Mouse (Mus musculus): ENCODE data around the gene Sirt2. TPM values are rescaled to one million over a fixed set of nuclear protein-coding genes. Genes with fewer than 3 reads are reported as not detected.

The Sirt2 gene
- polyA plus RNA-seq, 1 experiment from 2014 or later, result 77.0 TPM

DNA sequence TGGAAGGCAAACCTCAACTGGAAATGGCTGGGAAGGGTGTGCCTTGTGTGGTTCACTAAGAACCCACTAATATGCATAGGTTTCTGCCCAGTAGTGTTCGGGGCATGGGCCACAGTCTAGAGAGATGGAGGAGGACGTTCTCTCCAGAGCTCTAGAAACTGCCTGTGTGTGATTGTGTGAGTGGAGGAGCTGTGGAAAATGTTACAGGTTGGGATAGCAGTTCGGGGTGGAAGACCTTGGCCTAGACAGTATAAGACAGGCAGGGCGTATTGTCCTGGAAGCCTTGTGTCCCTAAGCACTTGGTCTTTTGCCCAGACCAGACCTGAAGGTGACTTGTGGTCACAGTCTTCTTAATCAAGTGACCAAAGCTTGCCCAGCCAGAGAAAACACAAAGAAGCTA is 45.9 kb downstream of the Sirt2 start:
- WGBS, result 76% methylated on average over 4 of the region's 4 CpGs
- Histone ChIP-seq H3K4me1 (ENCODE audit: control insufficient read depth, insufficient read depth, low read length) (peaks cover 24% of the 10 kb centered on the region), H3K27ac (ENCODE audit: low read depth, low read length) (no peak overlapping the region), H3K9ac (ENCODE audit: low read length) (peak overlapping the region; percentile 96), H3K27me3 (ENCODE audit: control insufficient read depth, insufficient read depth, low read length) (no peaks in the 10 kb centered on the region), H3K9me3 (ENCODE audit: control insufficient read depth, low read length) (no peaks in the 10 kb centered on the region), H3K4me3 (ENCODE audit: low read depth, low read length) (peak overlapping the region; percentile 82), H3K4me2 (ENCODE audit: low read depth) (peak overlapping the region; percentile 77), H3K36me3 (ENCODE audit: control insufficient read depth, insufficient read depth, low read length) (peaks cover 35% of the 10 kb centered on the region)
- DNase-seq (ENCODE audit: low spot score) (no peak), ATAC-seq (ENCODE audit: insufficient read depth, low FRiP score, low TSS enrichment) (no peak)

DNA sequence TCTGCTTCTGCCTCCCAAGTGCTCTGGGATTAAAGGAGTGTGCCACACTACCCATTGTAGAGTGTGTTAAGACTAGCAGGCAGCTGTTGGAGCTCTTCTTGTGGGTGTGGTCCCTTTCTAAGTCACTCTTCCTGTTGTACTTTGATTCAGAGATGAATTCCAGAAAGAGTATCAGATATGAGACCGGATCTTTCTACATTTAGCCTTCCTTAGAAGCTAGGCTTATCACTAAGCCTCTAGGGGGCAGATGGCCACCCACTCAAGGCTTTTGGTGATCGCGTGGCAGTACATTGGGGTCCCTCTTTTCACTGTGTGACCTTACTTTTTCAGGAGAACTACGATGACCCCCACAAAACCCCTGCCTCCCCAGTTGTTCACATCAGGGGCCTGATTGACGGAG is 46.4 kb downstream of the Sirt2 start:
- no peak overlapping the region; the same call in 1 of the 2 replicates for H3K9ac ChIP-seq (ENCODE audit: low read length)
- ATAC-seq (ENCODE audit: insufficient read depth, low FRiP score, low TSS enrichment) (no peak), DNase-seq (ENCODE audit: low spot score) (no peak)
- peak overlapping the region; percentile 82 for H3K4me3 ChIP-seq (ENCODE audit: low read depth, low read length)
- 92% methylated on average over 5 of the region's 5 CpGs for WGBS
- H3K4me2 ChIP-seq (ENCODE audit: low read depth), result peak overlapping the region; percentile 77
- no peaks in the 10 kb centered on the region for H3K9me3 ChIP-seq (ENCODE audit: control insufficient read depth, low read length)
- no peak overlapping the region for H3K27ac ChIP-seq (ENCODE audit: low read depth, low read length)
- H3K27me3 ChIP-seq (ENCODE audit: control insufficient read depth, insufficient read depth, low read length), result no peaks in the 10 kb centered on the region
- peaks cover 25% of the 10 kb centered on the region for H3K4me1 ChIP-seq (ENCODE audit: control insufficient read depth, insufficient read depth, low read length)
- peaks cover 39% of the 10 kb centered on the region for H3K36me3 ChIP-seq (ENCODE audit: control insufficient read depth, insufficient read depth, low read length)

GRCm38 (mm10) chr7:28814306-28815034 is 47.9 kb downstream of the Sirt2 start:
- no peak overlapping the region for H3K27ac ChIP-seq (ENCODE audit: low read depth, low read length)
- no peak overlapping the region for H3K4me2 ChIP-seq (ENCODE audit: low read depth)
- DNase-seq (ENCODE audit: low spot score) (no peak), ATAC-seq (ENCODE audit: insufficient read depth, low FRiP score, low TSS enrichment) (no peak)
- WGBS, result 94% methylated on average over 5 of the region's 5 CpGs
- peaks cover 28% of the 10 kb centered on the region for H3K4me1 ChIP-seq (ENCODE audit: control insufficient read depth, insufficient read depth, low read length)
- no peak overlapping the region for H3K9ac ChIP-seq (ENCODE audit: low read length)
- H3K36me3 ChIP-seq (ENCODE audit: control insufficient read depth, insufficient read depth, low read length), result peaks cover 46% of the 10 kb centered on the region
- no peak overlapping the region for H3K4me3 ChIP-seq (ENCODE audit: low read depth, low read length)
- no peaks in the 10 kb centered on the region for H3K27me3 ChIP-seq (ENCODE audit: control insufficient read depth, insufficient read depth, low read length)
- no peaks in the 10 kb centered on the region for H3K9me3 ChIP-seq (ENCODE audit: control insufficient read depth, low read length)

DNA sequence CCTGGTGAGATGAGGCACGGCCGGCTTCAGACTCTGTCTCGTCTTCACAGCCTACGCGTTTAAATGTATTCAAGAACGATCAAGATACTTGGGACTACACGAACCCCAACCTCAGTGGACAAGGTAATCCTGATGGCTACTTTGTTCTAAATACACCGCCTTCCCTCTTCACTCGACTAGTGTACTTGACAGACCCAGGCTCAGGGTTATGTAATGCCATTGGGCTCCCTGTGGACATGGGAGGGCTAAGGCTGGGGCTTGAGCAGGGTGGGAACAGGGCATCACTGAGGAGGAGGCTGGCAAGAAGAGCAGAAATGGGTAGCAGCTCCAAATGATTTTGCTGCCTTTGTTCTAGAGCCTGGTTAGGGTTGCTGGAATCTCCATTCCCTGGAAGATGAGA is 48.7 kb downstream of the Sirt2 start:
- H3K36me3 ChIP-seq (ENCODE audit: control insufficient read depth, insufficient read depth, low read length), result peaks cover 51% of the 10 kb centered on the region
- no peaks in the 10 kb centered on the region for H3K9me3 ChIP-seq (ENCODE audit: control insufficient read depth, low read length)
- no peak for DNase-seq (ENCODE audit: low spot score)
- ATAC-seq (ENCODE audit: insufficient read depth, low FRiP score, low TSS enrichment), result no peak
- H3K27ac ChIP-seq (ENCODE audit: low read depth, low read length), result no peak overlapping the region
- no peak overlapping the region for H3K4me3 ChIP-seq (ENCODE audit: low read depth, low read length)
- H3K4me1 ChIP-seq (ENCODE audit: control insufficient read depth, insufficient read depth, low read length), result peaks cover 35% of the 10 kb centered on the region
- H3K4me2 ChIP-seq (ENCODE audit: low read depth), result no peak overlapping the region
- WGBS, result 95% methylated on average over 9 of the region's 9 CpGs
- H3K9ac ChIP-seq (ENCODE audit: low read length), result no peak overlapping the region
- H3K27me3 ChIP-seq (ENCODE audit: control insufficient read depth, insufficient read depth, low read length), result no peaks in the 10 kb centered on the region

DNA sequence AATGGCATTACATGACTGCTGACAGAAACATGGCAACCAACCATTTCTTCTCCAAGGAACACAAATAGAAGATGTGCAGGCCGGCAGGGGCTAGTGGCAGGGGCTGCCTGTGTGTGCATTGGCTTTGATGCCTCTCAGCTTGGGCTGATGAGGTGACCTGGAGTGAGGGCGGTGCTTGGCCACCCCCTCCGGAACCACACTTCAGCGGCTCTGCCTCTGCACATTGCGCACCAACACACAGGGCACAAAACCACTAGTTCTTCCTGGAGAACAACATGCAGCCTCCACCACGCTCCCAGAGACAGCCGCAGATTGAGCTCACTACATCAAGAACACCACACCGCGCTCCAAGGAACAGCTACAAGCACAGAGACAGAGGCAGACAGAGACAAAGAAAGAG is 49.7 kb downstream of the Sirt2 start:
- DNase-seq (ENCODE audit: low spot score) (no peak), ATAC-seq (ENCODE audit: insufficient read depth, low FRiP score, low TSS enrichment) (no peak)
- 88% methylated on average over 9 of the region's 9 CpGs for WGBS
- no peaks in the 10 kb centered on the region for H3K27me3 ChIP-seq (ENCODE audit: control insufficient read depth, insufficient read depth, low read length)
- H3K27ac ChIP-seq (ENCODE audit: low read depth, low read length), result 0 out of 2 replicates have a peak overlapping the region, but pooled peaks have one; percentile 8
- H3K9ac ChIP-seq (ENCODE audit: low read length), result no peak overlapping the region
- no peaks in the 10 kb centered on the region for H3K9me3 ChIP-seq (ENCODE audit: control insufficient read depth, low read length)
- H3K4me3 ChIP-seq (ENCODE audit: low read depth, low read length), result no peak overlapping the region
- H3K36me3 ChIP-seq (ENCODE audit: control insufficient read depth, insufficient read depth, low read length), result peaks cover 60% of the 10 kb centered on the region
- H3K4me1 ChIP-seq (ENCODE audit: control insufficient read depth, insufficient read depth, low read length), result peaks cover 44% of the 10 kb centered on the region
- no peak overlapping the region for H3K4me2 ChIP-seq (ENCODE audit: low read depth)

DNA sequence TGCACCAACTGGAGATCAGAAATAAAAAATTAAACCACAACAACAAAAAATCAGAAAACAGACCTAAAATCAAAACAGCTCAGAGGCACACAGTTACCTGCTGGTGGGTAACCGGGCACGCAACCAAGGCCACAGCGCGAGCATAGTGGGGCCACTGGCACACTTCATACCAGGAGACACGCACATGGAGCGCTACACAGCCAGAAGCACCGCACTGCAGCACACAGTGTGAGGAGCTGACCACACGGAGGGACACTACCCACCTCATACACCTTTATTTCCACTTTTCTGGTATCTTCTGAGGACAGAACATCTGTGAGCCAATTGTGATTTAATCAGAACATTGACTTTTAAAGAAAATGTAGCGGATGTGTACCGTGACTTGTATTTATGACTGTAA is 50.4 kb downstream of the Sirt2 start:
- peaks cover 44% of the 10 kb centered on the region for H3K4me1 ChIP-seq (ENCODE audit: control insufficient read depth, insufficient read depth, low read length)
- H3K4me2 ChIP-seq (ENCODE audit: low read depth), result no peak overlapping the region
- ATAC-seq (ENCODE audit: insufficient read depth, low FRiP score, low TSS enrichment) (no peak), DNase-seq (ENCODE audit: low spot score) (no peak)
- peaks cover 66% of the 10 kb centered on the region for H3K36me3 ChIP-seq (ENCODE audit: control insufficient read depth, insufficient read depth, low read length)
- no peak overlapping the region for H3K27ac ChIP-seq (ENCODE audit: low read depth, low read length)
- WGBS, result 93% methylated on average over 10 of the region's 10 CpGs
- no peak overlapping the region for H3K4me3 ChIP-seq (ENCODE audit: low read depth, low read length)
- no peaks in the 10 kb centered on the region for H3K27me3 ChIP-seq (ENCODE audit: control insufficient read depth, insufficient read depth, low read length)
- H3K9me3 ChIP-seq (ENCODE audit: control insufficient read depth, low read length), result no peaks in the 10 kb centered on the region
- no peak overlapping the region for H3K9ac ChIP-seq (ENCODE audit: low read length)

DNA sequence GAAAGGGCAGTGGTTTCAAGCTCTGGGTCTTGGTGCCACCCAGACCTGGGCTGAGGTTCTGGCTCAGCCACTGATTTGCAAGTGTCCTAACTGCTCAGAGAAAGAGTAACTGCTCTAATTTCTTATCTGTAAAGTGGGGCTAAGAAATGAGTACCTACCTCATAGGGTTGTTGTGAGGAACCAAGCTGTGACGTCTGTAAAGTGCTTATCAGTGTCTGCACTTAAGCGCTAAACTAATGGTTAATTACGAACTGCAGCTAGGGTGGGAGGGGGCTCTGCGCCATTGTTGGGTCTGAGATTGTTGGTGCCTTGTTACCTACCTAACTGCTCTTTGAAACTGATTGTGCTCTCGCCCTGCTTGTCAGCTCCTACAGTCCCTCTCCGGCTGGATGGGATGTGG is 51.0 kb downstream of the Sirt2 start:
- Histone ChIP-seq H3K4me2 (ENCODE audit: low read depth) (no peak overlapping the region; the same call in 1 of the 2 replicates), H3K36me3 (ENCODE audit: control insufficient read depth, insufficient read depth, low read length) (peaks cover 71% of the 10 kb centered on the region), H3K9me3 (ENCODE audit: control insufficient read depth, low read length) (no peaks in the 10 kb centered on the region), H3K4me1 (ENCODE audit: control insufficient read depth, insufficient read depth, low read length) (peaks cover 38% of the 10 kb centered on the region), H3K27me3 (ENCODE audit: control insufficient read depth, insufficient read depth, low read length) (no peaks in the 10 kb centered on the region), H3K27ac (ENCODE audit: low read depth, low read length) (no peak overlapping the region), H3K4me3 (ENCODE audit: low read depth, low read length) (no peak overlapping the region), H3K9ac (ENCODE audit: low read length) (no peak overlapping the region)
- ATAC-seq (ENCODE audit: insufficient read depth, low FRiP score, low TSS enrichment), result no peak
- 76% methylated on average over 6 of the region's 6 CpGs for WGBS
- no peak for DNase-seq (ENCODE audit: low spot score)

GRCm38 (mm10) chr7:28817957-28818356 is 51.4 kb downstream of the Sirt2 start:
- Histone ChIP-seq H3K4me3 (ENCODE audit: low read depth, low read length) (no peak overlapping the region), H3K4me2 (ENCODE audit: low read depth) (no peak overlapping the region), H3K4me1 (ENCODE audit: control insufficient read depth, insufficient read depth, low read length) (peaks cover 34% of the 10 kb centered on the region), H3K9me3 (ENCODE audit: control insufficient read depth, low read length) (no peaks in the 10 kb centered on the region), H3K27me3 (ENCODE audit: control insufficient read depth, insufficient read depth, low read length) (no peaks in the 10 kb centered on the region), H3K36me3 (ENCODE audit: control insufficient read depth, insufficient read depth, low read length) (peaks cover 71% of the 10 kb centered on the region), H3K9ac (ENCODE audit: low read length) (no peak overlapping the region), H3K27ac (ENCODE audit: low read depth, low read length) (no peak overlapping the region)
- WGBS, result 76% methylated on average over 4 of the region's 4 CpGs
- ATAC-seq (ENCODE audit: insufficient read depth, low FRiP score, low TSS enrichment) (no peak), DNase-seq (ENCODE audit: low spot score) (no peak)

DNA sequence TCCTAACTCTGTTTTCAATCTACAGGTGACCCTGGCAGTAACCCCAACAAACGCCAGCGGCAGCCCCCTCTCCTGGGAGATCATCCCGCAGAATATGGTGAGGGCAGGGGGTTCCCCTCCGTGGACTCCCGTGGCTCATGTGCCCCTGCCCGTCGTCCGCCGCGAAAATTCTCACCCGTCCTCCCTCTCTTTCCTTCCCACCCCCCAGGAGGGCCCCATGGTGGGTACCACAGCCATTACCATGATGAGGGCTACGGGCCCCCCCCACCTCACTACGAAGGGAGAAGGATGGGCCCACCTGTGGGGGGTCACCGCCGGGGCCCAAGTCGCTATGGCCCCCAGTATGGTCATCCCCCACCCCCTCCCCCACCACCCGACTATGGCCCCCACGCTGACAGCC is 51.9 kb downstream of the Sirt2 start:
- Histone ChIP-seq H3K27ac (ENCODE audit: low read depth, low read length) (no peak overlapping the region), H3K9me3 (ENCODE audit: control insufficient read depth, low read length) (no peaks in the 10 kb centered on the region), H3K4me2 (ENCODE audit: low read depth) (no peak overlapping the region), H3K36me3 (ENCODE audit: control insufficient read depth, insufficient read depth, low read length) (peaks cover 69% of the 10 kb centered on the region), H3K9ac (ENCODE audit: low read length) (no peak overlapping the region), H3K27me3 (ENCODE audit: control insufficient read depth, insufficient read depth, low read length) (no peaks in the 10 kb centered on the region), H3K4me1 (ENCODE audit: control insufficient read depth, insufficient read depth, low read length) (peaks cover 29% of the 10 kb centered on the region), H3K4me3 (ENCODE audit: low read depth, low read length) (no peak overlapping the region)
- DNase-seq (ENCODE audit: low spot score), result no peak
- WGBS, result 83% methylated on average over 18 of the region's 18 CpGs
- no peak for ATAC-seq (ENCODE audit: insufficient read depth, low FRiP score, low TSS enrichment)
